Mouse (Mus musculus) small intestine, adult 2 months (tissue): ENCODE measurements around the gene Cdh24.

Experiments
- CTCF ChIP-seq: fragments of 200-500 bp; IDR thresholded peaks from 2 replicates; pipeline ENCODE4 v1.5.1; 2012; ENCODE audit warnings: low read depth, mild to moderate bottlenecking, control low read depth, inconsistent platforms, low read length, moderate library complexity, mixed read lengths; ENCODE audit not compliant: insufficient replicate concordance, insufficient read length; ENCODE audit errors: extremely low read depth
- POLR2A ChIP-seq: fragments of 200-500 bp; IDR thresholded peaks from 2 replicates; pipeline ENCODE4 v1.6.1; 2012; ENCODE audit warnings: low read depth, mild to moderate bottlenecking, control low read depth, inconsistent platforms, low read length, moderate library complexity

- TF ChIP-seq CTCF (peak; percentile 81; the same call in 1 of the 2 replicates), POLR2A (peak; percentile 36; the same call in 1 of the 2 replicates)
Observed at GRCm38 (mm10) chr14:54641305-54641969, at the start of gene Cdh24.
